Mouse (Mus musculus): ENCODE measurements around the gene Pi16.

Gene Pi16

GRCm38 (mm10) chr17:29303856-29304255 lies 13.6 kb upstream of the Pi16 start:
- DNase-seq (ENCODE audit: extremely low read depth, low read depth) = no peak

DNA sequence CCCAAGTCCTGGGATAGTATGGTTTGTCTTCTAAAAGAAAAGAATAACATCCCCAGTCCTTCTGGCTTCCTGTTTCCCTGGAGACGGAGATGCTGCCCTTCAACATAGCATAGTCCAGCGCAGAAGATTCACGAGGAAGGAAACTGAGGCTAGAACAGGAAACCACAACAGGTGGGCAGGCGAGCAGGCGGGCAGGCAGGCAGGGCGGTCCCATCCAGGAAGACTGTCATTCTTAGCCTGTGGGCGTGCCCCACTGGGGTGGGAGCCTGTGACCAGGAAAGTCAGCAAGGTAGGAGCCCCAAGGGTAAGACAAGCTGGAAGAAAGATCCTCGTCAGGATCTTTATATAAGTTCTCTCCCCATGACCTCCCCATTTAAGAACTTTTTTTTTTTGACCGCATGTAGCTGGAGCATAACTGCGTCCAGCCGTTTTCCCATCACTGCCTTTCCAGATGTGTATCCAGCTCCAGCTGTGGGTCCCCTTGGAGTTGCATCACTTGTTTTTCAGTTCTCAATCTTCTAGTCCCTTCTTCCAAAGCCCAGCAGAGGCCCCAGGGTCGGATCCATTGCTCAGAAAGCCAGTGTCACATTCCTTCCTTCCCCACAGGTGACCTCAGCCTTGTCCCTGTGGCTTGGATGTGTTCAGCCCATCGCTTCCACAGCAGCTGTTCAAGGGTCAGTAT lies 13.0 kb upstream of the Pi16 start:
- no peak for DNase-seq (ENCODE audit: extremely low read depth, low read depth)

GRCm38 (mm10) chr17:29305058-29305806 lies 12.2 kb upstream of the Pi16 start:
- DNase-seq (ENCODE audit: extremely low read depth, low read depth) = no peak

- no peak for DNase-seq (ENCODE audit: extremely low read depth, low read depth)
These were observed 11.6 kb upstream of the Pi16 start for GRCm38 (mm10) chr17:29305871-29306270.

- DNase-seq (ENCODE audit: extremely low read depth, low read depth) = no peak
These were observed 7.3 kb upstream of the Pi16 start for GRCm38 (mm10) chr17:29310056-29310623.

DNA sequence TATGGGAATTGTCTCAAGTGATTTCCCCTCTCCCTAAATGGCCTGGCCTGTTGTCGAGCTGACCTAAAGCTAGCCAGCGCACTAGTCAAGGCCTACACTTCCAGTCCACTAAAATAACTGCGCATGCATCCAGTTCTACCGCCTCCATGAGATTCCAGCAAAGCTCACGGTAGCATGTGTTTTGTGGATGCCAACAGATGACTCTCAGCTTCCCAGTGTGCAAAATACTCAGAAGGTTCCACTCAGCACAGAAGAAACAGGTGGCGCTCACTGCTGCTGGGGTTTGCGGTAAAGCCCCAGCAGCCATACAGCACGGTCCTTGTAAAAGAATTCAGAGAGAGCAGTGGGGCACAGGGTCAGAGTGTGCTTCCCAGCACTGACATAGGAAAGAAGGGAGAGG lies 5.9 kb upstream of the Pi16 start:
- no peak for DNase-seq (ENCODE audit: extremely low read depth, low read depth)

GRCm38 (mm10) chr17:29312082-29312481 lies 5.4 kb upstream of the Pi16 start:
- DNase-seq (ENCODE audit: extremely low read depth, low read depth) = no peak

DNA sequence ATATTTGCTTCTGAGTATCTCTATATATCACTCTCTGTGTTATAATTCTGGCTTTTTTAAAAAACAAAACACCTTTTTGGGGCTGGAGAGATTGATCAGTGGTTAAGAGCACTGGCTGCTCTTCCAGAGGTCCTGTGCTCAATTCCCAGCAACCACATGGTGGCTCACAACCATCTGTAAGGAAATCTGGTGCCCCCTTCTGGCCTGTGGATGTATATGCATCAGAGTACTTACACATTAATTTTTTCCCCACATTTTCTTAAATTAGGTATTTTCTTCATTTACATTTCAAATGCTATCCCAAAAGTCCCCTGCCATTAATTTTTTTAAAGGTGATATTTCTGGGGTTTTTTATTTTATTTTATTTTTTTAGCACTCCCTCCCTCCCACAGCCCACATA lies 4.2 kb upstream of the Pi16 start:
- no peak for DNase-seq (ENCODE audit: extremely low read depth, low read depth)

DNA sequence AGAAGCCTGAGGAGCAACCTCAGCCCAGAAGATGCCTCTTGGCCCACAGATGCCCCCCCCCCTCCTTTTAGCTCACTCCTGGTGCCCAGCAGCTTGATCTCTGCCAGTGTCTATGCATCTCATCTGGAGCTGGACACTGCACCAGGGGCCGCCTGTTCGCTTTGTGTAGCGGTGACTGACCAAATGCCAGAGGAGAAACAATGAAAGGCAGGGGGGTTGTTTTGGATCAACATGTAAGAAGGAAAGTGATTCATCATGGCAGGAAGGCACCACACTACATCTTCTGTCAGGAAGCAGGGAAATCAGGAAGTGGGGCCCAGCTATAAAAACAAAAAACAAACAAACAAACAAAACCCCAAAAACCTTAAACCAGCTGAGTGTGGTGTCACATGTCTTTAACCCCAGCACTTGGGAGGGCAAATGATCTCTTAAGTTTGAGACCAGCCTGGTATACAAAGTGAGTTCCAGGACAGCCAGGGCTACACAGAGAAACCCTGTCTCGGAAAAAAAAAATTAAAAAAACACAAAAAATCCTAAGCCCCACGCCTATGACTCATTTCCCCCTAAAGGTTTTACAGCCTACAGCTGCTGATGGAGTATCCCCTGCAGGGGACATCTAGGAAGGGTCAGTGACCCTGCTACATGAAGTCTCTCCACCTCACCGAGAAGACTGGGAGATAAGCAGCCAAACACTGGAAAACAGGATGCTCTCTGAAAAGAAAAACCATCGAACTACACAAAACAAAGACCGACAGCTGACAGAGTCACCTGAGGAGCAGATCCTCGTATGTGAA lies 1.6 kb upstream of the Pi16 start:
- no peak for DNase-seq (ENCODE audit: extremely low read depth, low read depth)

DNA sequence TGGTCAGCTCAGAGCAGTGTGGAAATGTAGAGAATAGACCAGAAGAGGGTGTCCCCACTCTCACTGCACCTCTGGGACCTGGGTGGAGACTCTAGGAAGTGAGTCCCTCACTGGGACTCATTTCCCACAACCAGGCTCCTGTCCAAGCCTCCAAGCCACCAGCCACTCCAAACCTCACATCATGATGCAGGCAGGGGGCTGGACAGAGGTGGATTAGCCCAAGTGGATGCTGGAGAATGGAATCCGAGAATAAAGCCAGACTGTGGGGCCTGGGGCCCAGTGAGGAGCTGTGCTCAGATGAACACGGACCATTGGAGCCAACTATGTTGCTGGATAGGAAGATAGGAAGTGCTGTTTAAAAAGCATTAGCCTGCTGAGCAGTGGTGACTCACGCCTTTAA lies 589 bp upstream of the Pi16 start:
- no peak for DNase-seq (ENCODE audit: extremely low read depth, low read depth)

GRCm38 (mm10) chr17:29318731-29319250 lies 1.3 kb downstream of the Pi16 start:
- DNase-seq (ENCODE audit: extremely low read depth, low read depth) = peak; percentile 12

DNA sequence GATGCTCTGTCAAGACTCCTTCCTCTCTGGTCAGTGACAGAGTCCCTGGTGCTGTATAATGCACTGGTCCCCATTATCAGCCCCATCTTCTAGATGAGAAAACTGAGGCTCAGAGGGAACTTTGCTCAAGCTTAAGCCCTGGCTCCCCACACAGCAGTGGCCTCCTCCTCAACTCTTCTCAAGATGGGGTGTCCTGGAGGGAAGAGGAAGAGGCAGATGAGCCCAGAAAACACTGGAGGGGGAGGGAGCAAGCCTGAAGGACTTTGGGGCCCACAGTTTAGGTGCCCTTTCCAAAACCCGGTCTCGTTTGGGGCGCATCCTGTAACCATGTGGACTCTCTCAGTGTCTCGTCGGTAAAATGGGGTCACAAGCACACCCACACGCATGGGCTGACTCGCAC lies 2.0 kb downstream of the Pi16 start:
- DNase-seq (ENCODE audit: extremely low read depth, low read depth) = no peak

- no peak for DNase-seq (ENCODE audit: extremely low read depth, low read depth)
These were observed 2.6 kb downstream of the Pi16 start for GRCm38 (mm10) chr17:29319881-29320639.

DNA sequence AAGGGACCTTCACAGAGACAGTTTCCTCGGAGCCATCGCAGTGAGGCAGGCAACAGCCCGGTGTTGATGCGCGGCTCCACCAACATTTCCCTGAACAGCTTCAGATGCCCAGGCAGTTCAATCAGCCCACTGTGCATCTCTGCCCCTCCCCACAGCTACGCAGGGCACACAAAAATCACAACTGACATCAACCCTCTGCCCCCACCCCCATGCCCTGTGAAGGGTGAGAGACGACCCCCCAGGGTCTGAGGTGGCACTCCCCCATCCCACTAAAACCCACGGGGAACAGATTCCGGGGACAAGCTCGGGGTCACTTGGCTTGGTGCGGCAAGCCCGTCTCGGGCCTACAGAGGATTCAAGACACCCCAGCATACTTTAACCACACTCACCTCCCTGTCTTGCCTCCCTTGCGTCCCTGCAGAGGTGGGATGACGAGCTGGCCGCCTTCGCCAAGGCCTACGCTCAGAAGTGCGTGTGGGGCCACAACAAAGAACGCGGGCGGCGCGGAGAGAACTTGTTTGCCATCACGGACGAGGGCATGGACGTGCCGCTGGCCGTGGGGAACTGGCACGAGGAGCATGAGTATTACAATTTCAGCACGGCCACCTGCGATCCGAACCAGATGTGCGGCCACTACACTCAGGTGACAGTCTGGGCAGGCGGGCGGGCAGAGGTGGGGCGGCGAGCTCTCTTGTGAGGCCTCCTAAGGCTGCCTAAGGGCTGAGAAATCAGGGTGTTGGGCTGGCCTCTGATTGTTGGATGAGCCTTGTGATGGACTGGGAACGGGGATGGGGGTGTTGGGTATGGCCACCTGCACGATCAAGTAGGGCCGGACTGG lies 4.5 kb downstream of the Pi16 start:
- DNase-seq (ENCODE audit: extremely low read depth, low read depth) = no peak

- no peak for DNase-seq (ENCODE audit: extremely low read depth, low read depth)
These were observed 5.1 kb downstream of the Pi16 start for GRCm38 (mm10) chr17:29322603-29322962.

DNA sequence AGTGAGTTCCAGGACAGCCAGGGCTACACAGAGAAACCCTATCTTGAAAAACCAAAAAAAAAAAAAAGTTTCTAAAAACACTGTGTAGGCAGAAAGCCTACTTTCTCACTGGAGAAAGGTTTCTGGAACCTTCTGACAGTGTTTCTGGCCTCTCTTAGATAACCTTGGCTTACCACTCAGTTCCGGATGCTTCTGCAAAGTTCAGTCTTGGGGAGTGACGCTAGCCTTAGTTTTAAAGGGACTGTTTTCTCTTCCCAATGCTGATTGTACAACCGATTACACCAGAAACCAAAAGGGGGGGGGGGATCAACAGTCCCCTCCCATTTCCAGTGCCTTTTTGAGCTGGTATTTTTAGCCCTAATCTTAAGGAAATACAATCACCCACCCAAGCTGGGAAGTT lies 6.1 kb downstream of the Pi16 start:
- peak; percentile 54 for DNase-seq (ENCODE audit: extremely low read depth, low read depth)

DNA sequence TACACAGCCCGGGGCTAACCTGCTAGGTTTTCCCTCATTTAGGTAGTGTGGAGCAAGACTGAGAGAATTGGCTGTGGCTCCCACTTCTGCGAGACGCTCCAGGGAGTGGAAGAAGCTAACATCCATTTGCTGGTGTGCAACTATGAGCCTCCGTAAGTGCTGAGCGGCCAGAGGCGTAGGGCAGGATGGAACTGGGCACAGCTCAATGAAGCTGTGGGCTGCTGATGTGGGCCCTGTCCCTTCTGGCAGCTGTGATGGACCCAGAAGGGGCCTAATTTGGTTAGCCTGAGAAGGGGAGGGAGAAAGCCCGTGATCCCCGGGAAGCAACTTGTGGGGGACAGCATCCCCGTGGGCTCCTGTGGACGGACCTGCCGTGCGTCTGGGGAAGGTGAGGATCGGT lies 8.4 kb downstream of the Pi16 start:
- DNase-seq (ENCODE audit: extremely low read depth, low read depth) = no peak

- DNase-seq (ENCODE audit: extremely low read depth, low read depth) = no peak
These were observed 9.3 kb downstream of the Pi16 start for GRCm38 (mm10) chr17:29326531-29327529.

- DNase-seq (ENCODE audit: extremely low read depth, low read depth) = no peak
These were observed 10.2 kb downstream of the Pi16 start for GRCm38 (mm10) chr17:29327691-29328090.

Data from MEL-GATA-1-ER (cell line).